Mouse (Mus musculus): ENCODE results near the gene Slc17a2.
"Not testable (repeated sequence)": the region's sequence is repeated elsewhere in the genome, so short reads cannot be mapped to it uniquely, and the experiment has no call there.

The Slc17a2 gene

DNA sequence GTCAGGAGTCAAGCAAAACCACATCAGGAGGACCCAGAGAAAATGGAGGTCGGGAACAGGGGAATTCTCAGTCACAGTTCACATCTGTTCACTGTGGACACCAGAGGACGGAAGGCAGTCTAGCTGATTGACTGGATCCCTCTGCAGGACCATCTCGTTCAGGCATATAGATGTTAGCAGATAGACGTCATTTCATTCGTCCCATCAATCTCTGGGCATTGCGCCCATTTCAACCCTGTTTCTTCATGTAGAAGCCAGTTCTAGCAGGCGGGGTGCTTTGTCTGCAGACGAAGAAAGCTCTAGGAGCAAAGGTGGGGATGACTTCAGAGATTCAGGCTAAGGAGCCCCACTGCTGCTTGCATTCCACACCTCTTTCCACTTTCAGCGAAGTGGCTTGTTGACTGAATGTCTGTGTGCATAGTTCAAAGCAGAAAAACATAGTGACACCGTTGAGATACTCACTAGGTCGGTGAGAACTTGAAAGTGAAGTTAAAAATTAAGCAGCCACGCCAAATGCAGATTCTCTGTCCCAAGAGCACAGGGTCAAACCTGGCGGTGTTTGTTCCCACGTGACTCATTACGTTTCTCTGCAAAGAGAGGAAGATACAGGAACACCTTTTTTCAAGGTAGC, at the start of gene Slc17a2:
TSS of gene Slc17a2 (plus strand) at position 572 of the 631 bp plus-strand sequence.
- no peak for DNase-seq (ENCODE audit: low read depth)

DNA sequence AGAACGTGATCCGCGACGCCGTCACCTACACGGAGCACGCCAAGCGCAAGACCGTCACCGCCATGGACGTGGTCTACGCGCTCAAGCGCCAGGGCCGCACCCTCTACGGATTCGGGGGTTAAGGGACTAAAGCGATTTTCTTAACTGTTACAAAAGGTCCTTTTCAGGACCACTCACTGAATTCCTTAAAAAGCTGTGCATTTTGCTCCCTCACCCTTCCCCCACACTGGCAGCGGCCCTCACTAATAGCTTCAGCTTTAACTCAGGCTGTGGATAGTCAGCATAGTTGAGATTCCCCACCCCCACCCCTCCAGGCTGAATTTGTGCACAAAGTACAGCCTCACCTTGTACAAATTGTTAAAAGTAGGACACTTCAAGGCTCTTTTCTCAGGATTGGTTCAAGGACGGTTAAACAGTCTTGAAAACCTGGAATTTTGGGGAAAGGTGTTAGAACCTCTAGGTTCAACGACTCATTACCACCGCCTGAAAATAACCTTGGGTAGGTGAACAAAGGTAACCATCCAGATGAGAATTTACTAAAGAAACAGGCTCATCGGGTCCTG, 49.5 kb upstream of the Slc17a2 start:
- peak; percentile 59 for DNase-seq (ENCODE audit: low read depth)

DNA sequence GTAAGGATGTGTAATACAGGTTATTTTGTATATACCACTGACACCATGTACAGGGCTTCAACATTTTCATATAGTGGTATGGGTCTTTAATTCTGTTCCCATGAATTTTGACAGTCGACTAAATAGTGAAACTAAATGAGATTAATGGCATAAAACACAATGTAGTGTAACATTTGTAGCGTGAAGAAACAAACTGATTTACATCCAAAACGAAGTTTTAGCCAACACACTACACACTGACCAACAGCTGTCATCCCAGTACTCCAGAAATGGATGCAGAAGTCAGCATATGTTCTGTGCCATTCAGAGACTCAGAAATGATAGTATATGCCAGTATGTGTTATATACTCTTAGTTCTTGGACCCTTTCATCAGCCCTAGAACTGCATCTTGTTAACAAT, 48.9 kb upstream of the Slc17a2 start:
- no peak for DNase-seq (ENCODE audit: low read depth)

DNA sequence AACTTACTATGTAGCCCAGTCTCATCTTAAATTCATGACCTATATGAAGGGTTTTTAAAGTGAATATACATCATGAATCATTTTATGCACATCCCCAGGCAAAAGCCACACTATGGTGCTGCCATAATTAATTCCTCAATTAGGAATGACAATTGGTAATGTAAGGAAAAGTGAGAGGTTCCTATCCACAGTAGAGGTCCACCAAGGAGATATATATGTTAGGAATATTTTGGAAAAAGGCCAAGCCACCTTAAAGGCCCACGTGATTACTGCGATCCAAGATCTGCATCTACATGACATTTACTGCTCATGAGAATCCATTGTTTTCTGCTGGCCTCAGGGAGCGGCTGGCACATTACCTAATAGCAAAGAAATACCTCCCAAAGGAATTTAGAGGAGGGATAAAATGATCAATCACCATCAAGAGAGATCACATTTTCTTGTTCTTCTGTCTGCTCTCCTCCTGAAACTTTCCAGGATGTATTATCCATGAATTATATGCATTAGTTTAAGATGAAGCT, 47.5 kb upstream of the Slc17a2 start:
- peak; percentile 4 for DNase-seq (ENCODE audit: low read depth)

DNA sequence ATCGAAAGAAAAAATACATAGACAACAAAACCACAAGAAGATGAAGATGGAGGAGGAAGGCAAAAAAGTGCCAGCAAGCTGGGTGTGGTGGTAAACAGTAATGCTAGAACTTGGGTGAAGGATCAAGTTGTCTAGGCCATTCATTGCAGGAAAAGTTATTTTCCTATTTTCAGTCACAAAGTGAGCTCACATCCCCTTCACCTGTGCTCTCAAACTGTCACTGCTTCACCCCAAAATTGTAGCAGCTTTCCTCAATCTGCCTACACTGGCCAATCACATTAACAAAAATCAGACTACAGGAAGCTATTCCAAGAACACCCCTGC, 46.9 kb upstream of the Slc17a2 start:
- DNase-seq (ENCODE audit: low read depth) = no peak

DNA sequence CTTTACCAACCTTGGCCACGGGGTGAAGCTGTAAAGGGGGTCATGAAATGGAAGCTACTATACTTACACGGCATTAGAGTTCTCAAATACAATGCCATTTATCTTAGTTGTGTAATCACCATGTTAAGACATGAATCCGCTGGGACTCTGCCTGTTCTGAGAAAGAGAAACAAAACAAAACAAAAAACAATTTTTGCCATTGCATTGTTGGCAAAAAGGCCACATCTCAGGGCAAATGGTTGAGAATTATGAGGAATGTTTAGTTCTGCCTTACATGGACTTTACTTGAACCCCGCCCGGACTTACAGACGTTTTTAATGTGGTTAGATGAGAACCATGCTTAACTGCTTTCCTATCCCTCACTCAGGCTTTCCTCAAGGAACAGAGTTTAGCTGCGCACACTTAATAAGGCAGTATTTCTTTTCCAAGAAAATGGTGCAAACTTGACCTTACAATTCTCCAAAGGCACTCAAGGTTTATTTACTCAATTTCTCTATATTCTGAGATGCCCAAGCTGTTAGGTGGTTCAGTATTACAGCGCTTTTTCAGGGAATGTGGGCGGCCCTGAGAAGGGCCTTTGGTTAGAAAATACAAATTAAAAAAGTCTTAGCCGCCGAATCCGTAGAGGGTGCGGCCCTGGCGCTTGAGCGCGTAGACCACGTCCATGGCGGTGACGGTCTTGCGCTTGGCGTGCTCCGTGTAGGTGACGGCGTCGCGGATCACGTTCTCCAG, 46.4 kb upstream of the Slc17a2 start:
- DNase-seq (ENCODE audit: low read depth) = peak; percentile 52

DNA sequence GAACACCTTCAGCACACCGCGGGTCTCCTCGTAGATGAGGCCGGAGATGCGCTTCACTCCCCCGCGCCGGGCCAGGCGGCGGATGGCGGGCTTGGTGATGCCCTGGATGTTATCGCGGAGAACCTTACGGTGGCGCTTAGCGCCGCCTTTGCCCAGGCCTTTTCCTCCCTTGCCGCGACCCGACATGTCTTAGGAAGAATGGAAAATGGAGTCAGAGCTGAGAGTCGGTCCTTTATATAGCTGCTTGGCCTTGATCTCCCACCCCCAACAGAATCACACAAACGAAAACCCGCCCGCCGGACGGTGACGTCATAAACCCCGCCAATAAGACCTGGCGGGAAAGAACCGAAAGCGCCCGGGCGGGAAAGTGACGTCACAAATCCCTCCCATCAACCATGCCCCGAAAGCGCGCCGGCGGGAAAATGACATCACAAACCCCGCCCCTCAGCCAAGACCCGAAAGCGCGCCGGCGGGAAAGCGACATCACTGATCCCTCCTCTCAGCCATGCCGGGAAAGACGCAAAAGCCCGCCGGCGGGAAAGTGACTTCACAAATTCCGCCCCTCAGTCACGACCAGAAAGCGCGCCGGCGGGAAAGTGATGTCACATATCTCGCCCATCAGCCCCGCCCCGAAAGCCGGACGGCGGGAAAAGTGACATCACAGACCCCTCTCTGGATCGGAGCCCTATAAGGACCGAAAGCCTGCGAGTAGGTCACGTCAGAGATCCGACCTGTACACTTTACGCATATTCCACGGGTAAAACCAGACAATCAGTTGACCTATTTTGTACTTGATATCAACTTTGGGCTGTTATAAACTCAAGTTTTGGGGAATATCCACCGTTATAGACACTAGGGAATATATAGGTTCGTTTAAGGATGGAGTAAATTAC, 45.6 kb upstream of the Slc17a2 start, which contains the start of gene Hist1h4a:
TSS of gene Hist1h4a (minus strand) at position 259 of the 893 bp plus-strand sequence.
- peak; percentile 99 for DNase-seq (ENCODE audit: low read depth)

- DNase-seq (ENCODE audit: low read depth) = peak; percentile 92
These were observed 44.6 kb upstream of the Slc17a2 start, which contains the start of gene Hist1h3a for GRCm38 (mm10) chr13:23761871-23762821. Gene Hist1h3a (minus strand): TSS chr13:23762386.

- no peak for DNase-seq (ENCODE audit: low read depth)
These were observed 43.6 kb upstream of the Slc17a2 start for GRCm38 (mm10) chr13:23763242-23763585.

GRCm38 (mm10) chr13:23763586-23764323, 43.0 kb upstream of the Slc17a2 start, which contains the start of gene Hist1h1a:
Gene Hist1h1a (plus strand): TSS chr13:23763666.
- peak; percentile 95 for DNase-seq (ENCODE audit: low read depth)

DNA sequence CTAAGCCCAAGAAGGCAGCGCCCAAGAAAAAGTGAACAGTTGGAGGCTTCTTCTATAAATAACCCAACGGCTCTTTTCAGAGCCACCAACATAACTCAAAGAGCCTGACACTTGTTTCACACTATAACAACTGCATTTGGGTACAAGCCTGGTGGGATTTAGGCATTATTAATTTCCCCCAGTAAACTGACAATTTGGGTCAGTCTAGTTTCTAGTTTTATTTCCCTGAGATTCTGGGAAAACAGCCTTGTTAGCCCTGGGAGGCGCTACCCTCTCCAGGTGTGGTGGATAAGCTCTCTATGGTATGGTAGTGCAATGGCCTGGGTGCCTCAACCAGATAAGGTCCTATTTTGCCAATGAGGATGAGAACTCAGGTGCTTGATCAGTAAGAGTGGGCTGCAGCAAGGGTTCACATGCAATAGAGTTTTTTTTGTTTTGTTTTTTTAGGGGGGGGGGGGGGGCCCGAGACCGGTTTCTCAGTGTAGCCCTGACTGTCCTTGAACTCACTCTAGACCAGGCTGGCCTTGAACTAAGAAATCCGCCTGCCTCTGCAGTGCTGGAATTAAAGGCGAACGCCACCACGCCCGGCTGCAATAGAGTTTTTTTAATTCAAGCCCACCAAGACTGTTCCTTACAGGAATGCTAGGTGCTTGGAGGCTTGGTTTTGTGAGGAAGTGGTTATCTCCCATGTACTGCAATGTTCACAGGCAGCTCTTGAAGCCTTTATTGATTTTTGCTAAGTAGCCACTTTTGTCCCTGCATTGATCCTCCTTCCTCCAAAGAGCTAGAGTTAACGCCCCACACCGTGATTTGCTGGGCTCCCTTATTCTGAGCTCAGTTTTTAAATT, 42.2 kb upstream of the Slc17a2 start:
- peak; percentile 7 for DNase-seq (ENCODE audit: low read depth)

GRCm38 (mm10) chr13:23765172-23765513, 41.6 kb upstream of the Slc17a2 start:
- peak; percentile 6 for DNase-seq (ENCODE audit: low read depth)

GRCm38 (mm10) chr13:23766772-23767171, 40.0 kb upstream of the Slc17a2 start:
- DNase-seq (ENCODE audit: low read depth) = no peak

DNA sequence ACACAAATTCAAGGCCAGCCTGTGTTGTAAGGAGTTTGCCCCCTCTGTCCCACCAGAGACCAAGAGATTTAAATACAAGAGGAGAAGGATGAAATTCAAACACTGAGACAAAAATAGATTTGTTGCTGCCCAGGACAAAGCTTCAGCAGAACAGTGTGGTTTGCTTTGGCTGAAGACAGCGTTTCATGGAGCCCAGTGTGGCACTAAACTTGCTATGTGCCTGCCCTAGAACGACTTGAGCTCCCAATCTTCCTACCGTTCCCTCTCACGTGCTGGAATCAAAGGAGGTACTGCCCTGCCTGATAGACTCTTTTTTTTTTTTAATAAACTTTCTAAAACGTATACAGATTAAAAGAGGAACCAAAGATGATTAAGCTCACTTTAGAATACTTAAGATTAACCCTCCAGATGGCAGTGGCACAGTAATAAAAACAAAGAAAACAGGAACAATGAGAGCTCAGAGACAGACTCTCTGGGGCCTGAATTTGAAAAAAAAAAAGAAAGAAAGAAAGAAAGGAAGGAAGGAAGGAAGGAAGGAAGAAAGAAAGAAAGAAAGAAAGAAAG, 37.9 kb upstream of the Slc17a2 start:
- DNase-seq (ENCODE audit: low read depth) = no peak

DNA sequence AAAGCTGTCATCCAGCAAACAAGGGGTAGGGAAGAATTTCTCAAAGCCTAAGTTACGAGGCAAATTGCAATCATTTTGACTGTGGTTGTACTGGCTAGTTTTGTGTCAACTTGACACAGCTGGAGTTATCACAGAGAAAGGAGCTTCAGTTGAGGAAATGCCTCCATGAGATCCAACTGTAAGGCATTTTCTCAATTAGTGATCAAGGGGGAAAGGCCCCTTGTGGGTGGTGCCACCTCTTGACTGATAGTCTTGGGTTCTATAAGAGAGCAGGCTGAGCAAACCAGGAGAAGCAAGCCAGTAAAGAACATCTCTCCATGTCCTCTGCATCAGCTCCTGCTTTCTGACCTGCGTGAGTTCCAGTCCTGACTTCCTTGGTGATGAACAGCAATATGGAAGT, 37.2 kb upstream of the Slc17a2 start, which contains the start of gene Trim38:
TSS of gene Trim38 (plus strand) at position 301 of the 400 bp plus-strand sequence.
- DNase-seq (ENCODE audit: low read depth) = not testable (repeated sequence)

DNA sequence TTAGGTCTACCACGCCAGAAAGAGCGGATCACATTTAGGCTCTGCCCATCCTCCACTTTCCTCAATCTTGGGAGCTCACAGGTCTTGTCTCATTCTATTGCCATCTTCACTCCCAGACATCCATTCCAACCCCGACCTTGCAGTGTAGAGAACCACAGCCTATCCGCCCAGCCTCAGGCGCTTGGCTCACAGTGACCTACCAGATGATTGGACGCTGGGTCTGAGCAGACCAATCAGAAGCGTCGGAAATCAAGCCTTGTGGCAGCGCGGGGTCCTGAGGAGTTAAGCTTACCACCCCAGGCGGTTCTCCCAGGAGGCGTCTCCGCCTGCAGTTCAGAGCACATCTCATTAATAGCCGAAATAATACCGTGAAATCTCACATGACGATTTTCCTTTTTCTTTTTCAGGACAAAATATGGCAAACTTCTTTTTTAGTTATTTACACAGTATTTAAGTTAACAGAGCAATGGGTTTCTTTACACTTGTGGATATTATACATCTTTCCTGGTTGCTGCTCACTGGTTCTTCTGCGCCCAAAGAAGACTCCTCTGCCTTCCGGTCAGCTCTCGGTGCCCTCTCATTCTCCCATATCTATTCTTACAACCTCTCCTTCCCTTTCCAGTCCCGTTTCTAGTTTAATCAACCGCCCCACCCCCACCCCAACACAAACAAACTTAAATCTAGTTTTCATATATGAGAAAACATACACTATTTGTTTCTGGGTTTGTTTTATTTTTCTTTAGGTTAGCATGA, 34.1 kb upstream of the Slc17a2 start:
- no peak for DNase-seq (ENCODE audit: low read depth)

DNA sequence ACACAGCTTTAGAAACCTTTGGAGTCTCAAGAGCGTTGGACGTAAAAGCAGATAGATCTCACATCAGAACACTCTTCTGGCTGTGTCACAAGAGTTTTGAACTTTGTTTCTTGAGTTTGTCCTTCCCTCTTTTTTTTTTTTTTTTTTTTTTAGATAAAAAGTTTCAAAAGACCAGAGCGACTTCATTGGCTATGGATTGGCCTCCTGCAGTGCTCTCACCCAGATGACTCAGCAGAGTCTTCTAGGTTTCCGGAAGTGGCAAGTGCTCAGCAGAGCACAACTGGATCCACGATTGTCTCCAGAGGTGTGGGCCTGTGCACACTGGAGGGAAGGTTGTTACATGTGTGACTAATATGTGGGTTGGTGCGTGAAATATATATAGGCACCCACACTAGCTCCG, 28.5 kb upstream of the Slc17a2 start:
- no peak for DNase-seq (ENCODE audit: low read depth)

- no peak for DNase-seq (ENCODE audit: low read depth)
These were observed 27.8 kb upstream of the Slc17a2 start for GRCm38 (mm10) chr13:23779025-23779424.

All from naive thymus-derived CD4-positive, alpha-beta T cell, adult 2 months (primary cell).